Comparison of ENCODE assay signal across 7 mouse cellular contexts in the genomic region with DNA sequence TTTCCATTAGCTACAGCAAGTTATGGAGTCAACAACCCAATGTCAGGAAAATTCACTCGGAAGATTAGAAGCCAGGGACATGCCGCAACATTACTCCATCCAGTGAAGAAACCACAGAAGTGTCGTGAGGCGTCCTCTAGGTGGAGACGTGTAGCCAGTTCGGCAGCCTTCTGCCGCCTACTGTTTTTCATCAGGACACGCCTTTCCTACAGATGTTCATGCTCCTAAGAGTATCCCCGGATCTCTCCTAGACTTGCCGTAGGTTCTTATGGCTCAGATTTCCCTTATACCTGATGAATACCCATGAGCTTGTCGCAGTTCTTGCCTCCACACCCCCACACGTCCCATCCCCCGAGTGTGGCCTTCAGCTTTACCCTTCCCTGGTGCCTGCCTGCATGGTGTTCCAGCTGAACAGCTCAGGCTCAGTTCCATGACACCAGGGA.
DNase-seq lines count a peak whose midpoint lies in the region; ATAC-seq and TF ChIP-seq lines count a peak whose summit lies in the region.

No protein-coding gene starts in this region.

- no peak for TF ChIP-seq POLR2A in ES-Bruce4 (IDR thresholded peaks at IDR 0.05; ENCODE audit: insufficient read depth, low read length)

- H3K9ac ChIP-seq in ES-Bruce4 (ENCODE audit: low read depth, poor library complexity, severe bottlenecking) = no peak overlapping the region

- DNase-seq in layer of hippocampus, postnatal 10 days (ENCODE audit: low spot score in 2 of 2) = peak; percentile 29 to 39
- peak; percentile 29 to 65 for DNase-seq in spleen, postnatal 4 days (ENCODE audit: low spot score in 2 of 2)

- no peak for TF ChIP-seq EP300 in ES-Bruce4 (IDR thresholded peaks at IDR 0.05; ENCODE audit: insufficient read depth, low read depth, low read length)

- H3K9me3 ChIP-seq in ES-Bruce4 (replicated peaks; ENCODE audit: control insufficient read depth, insufficient read depth, low read length, poor library complexity, severe bottlenecking) = no peaks in the 10 kb centered on the region

- no peak overlapping the region for H3K4me3 ChIP-seq in ES-Bruce4 (ENCODE audit: low read depth, low read length)

- H3K36me3 ChIP-seq in ES-Bruce4 (ENCODE audit: control insufficient read depth, insufficient read depth, low read length, poor library complexity, severe bottlenecking) = peaks cover 4% of the 10 kb centered on the region; the same call in 1 of the 2 replicates

- no peak overlapping the region for H3K27ac ChIP-seq in ES-Bruce4 (ENCODE audit: insufficient read depth, low read length)

- no peaks in the 10 kb centered on the region for H3K4me1 ChIP-seq in ES-Bruce4 (ENCODE audit: control insufficient read depth, insufficient read depth, low read length)

- TF ChIP-seq CTCF in ES-Bruce4 (IDR thresholded peaks at IDR 0.05; ENCODE audit: low read depth, low read length) = peak; percentile 67

- no peaks in the 10 kb centered on the region for H3K27me3 ChIP-seq in ES-Bruce4 (ENCODE audit: control insufficient read depth, insufficient read depth, low read length, poor library complexity, severe bottlenecking)

- peak; percentile 66 for ATAC-seq in activated CD4-positive, CD25-positive, alpha-beta regulatory T cell, adult 4 months
- ATAC-seq in erythroid progenitor cell, adult 5-6 weeks (replicated peaks; ENCODE audit: low FRiP score, poor library complexity, severe bottlenecking) = peak; percentile 79
- ATAC-seq in hematopoietic stem cell, adult 5-6 weeks (replicated peaks in 1 of 2; ENCODE audit: insufficient read depth in 1 of 2, low FRiP score in 2 of 2, low TSS enrichment in 1 of 2, low read depth in 1 of 2, poor library complexity in 2 of 2, severe bottlenecking in 2 of 2) = peak; percentile 87 to 92
- ATAC-seq in megakaryocyte-erythroid progenitor cell, adult 5-6 weeks (replicated peaks; ENCODE audit: low FRiP score, low TSS enrichment, poor library complexity, severe bottlenecking) = peak; percentile 99
